Mouse (Mus musculus) lung, embryonic 15.5 days (tissue): ENCODE data around the gene Nr1i2. TPM values are rescaled to one million over a fixed set of nuclear protein-coding genes. Genes with fewer than 3 reads are reported as not detected.

Experiments
- ATAC-seq: fragments of 200-750 bp; cut with Nextera tagmentation; 2 replicates; pipeline ENCODE4 v1.8.0; 2017; ENCODE audit warnings: moderate number of reproducible peaks, borderline replicate concordance; ENCODE audit not compliant: low FRiP score, low TSS enrichment; ENCODE audit errors: extremely low read depth
- H3K27ac ChIP-seq: fragments of 300-500 bp; sonication (generic); 2 replicates; pipeline ENCODE4 v1.5.1; 2015; ENCODE audit warnings: moderate library complexity, mild to moderate bottlenecking, inconsistent platforms
- H3K27me3 ChIP-seq: fragments of 300-500 bp; sonication (generic); 2 replicates; pipeline ENCODE4 v1.6.1; 2015; ENCODE audit warnings: inconsistent platforms
- H3K36me3 ChIP-seq: fragments of 300-500 bp; sonication (generic); 2 replicates; pipeline ENCODE4 v1.6.1; 2015; ENCODE audit warnings: inconsistent platforms
- H3K4me1 ChIP-seq: fragments of 300-500 bp; sonication (generic); 2 replicates; pipeline ENCODE4 v1.6.1; 2015; ENCODE audit warnings: inconsistent platforms
- H3K4me2 ChIP-seq: fragments of 300-500 bp; sonication (generic); 2 replicates; pipeline ENCODE4 v1.6.1; 2015; ENCODE audit warnings: inconsistent platforms, mild to moderate bottlenecking, moderate library complexity
- H3K4me3 ChIP-seq: fragments of 300-500 bp; sonication (generic); 2 replicates; pipeline ENCODE4 v1.5.1; 2015; ENCODE audit warnings: mild to moderate bottlenecking, inconsistent platforms
- H3K9ac ChIP-seq: fragments of 300-500 bp; sonication (generic); 2 replicates; pipeline ENCODE4 v1.6.1; 2015; ENCODE audit warnings: inconsistent platforms
- H3K9me3 ChIP-seq: fragments of 300-500 bp; sonication (generic); 2 replicates; pipeline ENCODE4 v1.6.1; 2016; ENCODE audit warnings: inconsistent platforms
- WGBS: fragments of 180-500 bp; shearing (Covaris S2); methylation state at CpG from one replicate; pipeline ENCODE4 v1.1.7; 2015; 5-methylcytosine and 5-hydroxymethylcytosine counted together
- polyA plus RNA-seq: library from polyadenylated mRNA; unstranded; fragments of >200 nt; fragmentation: Nextera tagmentation; extraction: Ambion mirVana; gene quantifications from 2 replicates; pipeline ENCODE4 v1.2.1, GENCODE M21; 2015

Gene Nr1i2
- polyA plus RNA-seq, 1 experiment from 2014 or later, result 0.05 TPM

GRCm38 (mm10) chr16:38307651-38308050, 13.0 kb upstream of the Nr1i2 start:
- Histone ChIP-seq H3K27me3 (no peaks in the 10 kb centered on the region), H3K9me3 (no peaks in the 10 kb centered on the region), H3K36me3 (no peaks in the 10 kb centered on the region), H3K4me1 (peaks cover 14% of the 10 kb centered on the region), H3K9ac (no peak overlapping the region), H3K27ac (no peak overlapping the region), H3K4me2 (no peak overlapping the region), H3K4me3 (no peak overlapping the region)
- 63% methylated on average over 7 of the region's 7 CpGs for WGBS
- no peak for ATAC-seq

- 43% methylated on average over 5 of the region's 5 CpGs for WGBS
- ATAC-seq, result no peak
These were observed 12.6 kb upstream of the Nr1i2 start for GRCm38 (mm10) chr16:38307221-38307605.

DNA sequence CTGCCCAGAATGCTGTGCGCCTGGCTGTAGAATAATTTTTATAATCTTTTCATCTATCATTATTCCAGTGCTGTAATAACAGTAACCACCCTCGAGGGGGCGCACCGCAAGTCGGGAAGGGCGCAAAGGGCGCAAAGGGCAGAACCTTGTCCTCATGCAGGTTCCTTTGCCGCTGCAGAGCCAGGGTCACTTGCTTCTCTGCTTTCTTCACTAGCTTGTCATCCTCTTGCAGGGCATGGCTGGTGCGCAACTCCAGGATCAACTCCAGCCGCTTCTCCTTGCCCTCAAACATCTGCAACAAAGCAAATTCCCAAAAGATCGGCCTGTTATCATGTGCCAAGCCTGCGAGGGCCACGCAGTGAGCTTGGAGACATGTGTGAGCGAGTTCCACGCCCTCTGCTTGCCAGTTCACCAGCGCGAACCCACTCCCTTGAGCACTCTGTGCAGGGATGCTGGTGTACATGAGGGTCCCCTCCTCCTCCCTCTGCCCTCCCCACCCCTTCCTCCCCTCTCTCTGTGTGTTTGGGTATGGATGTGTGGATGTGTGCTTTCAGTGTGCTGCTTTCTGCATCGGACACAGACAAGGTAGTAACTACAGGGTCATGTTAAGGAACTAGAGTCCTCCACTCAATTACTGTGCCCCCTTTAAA, 12.1 kb upstream of the Nr1i2 start:
- 45% methylated on average over 18 of the region's 18 CpGs for WGBS

More at GRCm38 (mm10) chr16:38307221-38307605, 12.6 kb upstream of the Nr1i2 start:
- peaks cover 14% of the 10 kb centered on the region for H3K4me1 ChIP-seq
- no peaks in the 10 kb centered on the region for H3K27me3 ChIP-seq
- no peak overlapping the region for H3K27ac ChIP-seq
- no peak overlapping the region for H3K4me2 ChIP-seq
- no peak overlapping the region for H3K4me3 ChIP-seq
- no peaks in the 10 kb centered on the region for H3K36me3 ChIP-seq
- no peaks in the 10 kb centered on the region for H3K9me3 ChIP-seq
- no peak overlapping the region for H3K9ac ChIP-seq

DNA sequence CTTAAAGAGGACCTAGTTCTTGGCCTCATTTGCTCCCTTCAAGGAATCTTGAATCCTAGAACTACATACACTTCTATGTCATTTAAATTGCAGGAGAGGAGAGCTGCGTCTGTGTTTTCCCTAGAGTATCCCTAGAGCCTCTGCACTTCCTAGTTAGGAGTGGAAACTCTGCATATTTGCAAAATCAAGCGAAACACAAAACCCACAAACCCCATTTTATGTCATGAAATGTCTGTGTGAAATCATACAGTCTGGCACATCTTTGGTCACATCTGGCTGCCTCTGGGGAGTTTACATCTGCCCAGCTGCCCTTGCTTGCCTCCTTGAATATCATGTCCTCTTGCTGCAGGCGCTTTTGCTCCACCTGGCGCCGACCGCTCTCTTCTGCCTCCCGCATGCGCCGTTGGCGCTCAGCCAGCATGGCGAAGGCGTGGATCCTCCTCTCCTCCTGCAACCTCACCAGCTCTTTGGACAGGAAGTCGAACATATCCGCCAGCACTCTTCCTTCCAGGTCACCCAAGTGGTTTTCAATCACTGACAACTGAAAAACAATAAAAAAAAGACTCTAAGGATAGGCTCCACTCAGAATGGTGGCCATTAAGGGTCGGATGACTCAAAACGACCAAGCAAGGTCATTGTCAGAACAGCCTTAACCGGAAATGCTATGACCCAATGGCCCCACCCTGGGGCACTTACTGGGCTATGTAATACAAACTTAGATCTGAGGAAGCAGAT, 10.0 kb upstream of the Nr1i2 start:
- Histone ChIP-seq H3K36me3 (no peaks in the 10 kb centered on the region), H3K9ac (no peak overlapping the region), H3K27me3 (no peaks in the 10 kb centered on the region), H3K4me1 (peaks cover 14% of the 10 kb centered on the region), H3K9me3 (no peaks in the 10 kb centered on the region), H3K4me3 (no peak overlapping the region), H3K27ac (no peak overlapping the region), H3K4me2 (peak overlapping the region; percentile 42)
- peak; percentile 74 for ATAC-seq
- 47% methylated on average over 17 of the region's 17 CpGs for WGBS

More for the DNA sequence above, 12.1 kb upstream of the Nr1i2 start:
- Histone ChIP-seq H3K4me1 (peaks cover 14% of the 10 kb centered on the region), H3K36me3 (no peaks in the 10 kb centered on the region), H3K27me3 (no peaks in the 10 kb centered on the region), H3K9ac (no peak overlapping the region), H3K4me3 (no peak overlapping the region), H3K4me2 (no peak overlapping the region), H3K9me3 (no peaks in the 10 kb centered on the region), H3K27ac (no peak overlapping the region)
- no peak for ATAC-seq

- Histone ChIP-seq H3K4me3 (no peak overlapping the region), H3K9ac (no peak overlapping the region), H3K9me3 (no peaks in the 10 kb centered on the region), H3K27ac (no peak overlapping the region), H3K4me1 (peaks cover 14% of the 10 kb centered on the region), H3K4me2 (no peak overlapping the region), H3K36me3 (no peaks in the 10 kb centered on the region), H3K27me3 (no peaks in the 10 kb centered on the region)
- ATAC-seq, result no peak
- WGBS, result 89% methylated on average over 13 of the region's 13 CpGs
These were observed 7.7 kb upstream of the Nr1i2 start for GRCm38 (mm10) chr16:38302367-38302766.

DNA sequence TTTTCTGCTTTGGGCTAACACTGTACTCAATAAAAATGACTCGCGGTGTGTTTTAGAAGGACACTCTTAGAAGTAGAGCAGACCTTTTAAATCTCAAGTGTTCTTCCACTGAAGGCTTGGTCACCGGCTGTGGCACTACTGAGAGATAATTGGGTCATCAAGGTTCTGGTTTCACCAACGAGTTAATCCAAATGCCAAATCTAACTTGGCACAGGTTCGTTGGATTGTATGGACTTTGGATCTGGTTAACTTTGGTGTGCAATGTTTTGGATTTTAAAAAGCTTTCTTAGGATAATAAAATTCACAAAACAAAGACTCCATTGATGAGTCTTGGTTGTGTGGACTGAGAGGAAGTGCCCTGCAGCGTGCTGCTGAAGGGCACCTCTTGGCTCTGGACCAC, 3.8 kb upstream of the Nr1i2 start:
- WGBS, result 78% methylated on average over 6 of the region's 6 CpGs
- no peak for ATAC-seq

GRCm38 (mm10) chr16:38295349-38295930, 816 bp upstream of the Nr1i2 start:
- ATAC-seq, result no peak
- Histone ChIP-seq H3K4me3 (no peak overlapping the region), H3K27ac (no peak overlapping the region), H3K4me1 (peaks cover 3% of the 10 kb centered on the region; the same call in 1 of the 2 replicates), H3K9me3 (no peaks in the 10 kb centered on the region), H3K36me3 (no peaks in the 10 kb centered on the region), H3K9ac (no peak overlapping the region), H3K4me2 (0 out of 2 replicates have a peak overlapping the region, but pooled peaks have one; percentile 8), H3K27me3 (no peaks in the 10 kb centered on the region)
- 28% methylated on average over 5 of the region's 5 CpGs for WGBS

More for the DNA sequence above, 3.8 kb upstream of the Nr1i2 start:
- H3K4me2 ChIP-seq, result no peak overlapping the region
- no peak overlapping the region for H3K27ac ChIP-seq
- no peaks in the 10 kb centered on the region for H3K27me3 ChIP-seq
- H3K4me3 ChIP-seq, result no peak overlapping the region
- no peak overlapping the region for H3K9ac ChIP-seq
- no peaks in the 10 kb centered on the region for H3K9me3 ChIP-seq
- H3K4me1 ChIP-seq, result peaks cover 3% of the 10 kb centered on the region; the same call in 1 of the 2 replicates
- no peaks in the 10 kb centered on the region for H3K36me3 ChIP-seq

DNA sequence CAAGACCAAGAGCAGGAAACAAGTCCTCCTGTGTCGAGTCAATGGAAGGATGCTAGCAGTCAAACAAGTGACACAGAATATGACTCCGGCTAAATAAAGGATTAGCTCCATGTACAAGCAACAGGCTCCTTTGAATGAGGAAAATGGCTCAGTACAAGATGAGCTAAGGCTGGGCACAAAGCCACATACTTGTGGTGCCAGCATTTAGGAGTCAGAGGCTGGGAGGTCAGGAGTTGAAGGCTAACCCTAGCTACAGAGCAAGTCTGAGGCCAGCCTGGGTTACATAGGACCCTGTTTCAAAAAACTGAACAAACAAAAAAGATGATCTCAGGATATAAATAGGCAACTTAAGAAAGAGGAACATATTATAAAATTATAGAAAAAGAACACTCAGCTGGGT, 4.5 kb downstream of the Nr1i2 start:
- Histone ChIP-seq H3K9me3 (no peaks in the 10 kb centered on the region), H3K4me1 (peaks cover 3% of the 10 kb centered on the region; the same call in 1 of the 2 replicates), H3K4me2 (no peak overlapping the region), H3K27me3 (no peaks in the 10 kb centered on the region), H3K27ac (no peak overlapping the region), H3K9ac (no peak overlapping the region), H3K4me3 (no peak overlapping the region), H3K36me3 (no peaks in the 10 kb centered on the region)
- 65% methylated on average over 2 of the region's 2 CpGs for WGBS
- ATAC-seq, result no peak

DNA sequence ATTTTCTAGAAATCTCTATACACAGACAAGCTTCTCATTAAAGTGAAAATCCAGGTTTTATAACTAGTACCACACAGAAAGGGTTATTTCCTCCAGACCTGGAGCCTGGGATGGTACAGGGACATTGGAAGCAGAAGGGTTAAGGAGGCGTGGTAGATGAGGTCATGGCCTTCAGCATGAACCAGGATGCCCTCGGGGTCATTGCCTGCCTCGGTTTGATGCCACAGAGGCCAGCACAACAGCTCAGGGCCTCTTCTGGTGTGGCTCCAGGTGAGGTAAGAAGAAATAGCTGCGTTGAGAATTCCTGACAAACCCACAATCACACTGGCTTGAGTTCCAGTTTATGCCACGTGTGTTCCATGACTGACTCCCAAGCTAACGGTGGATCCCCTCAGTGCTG, 5.8 kb downstream of the Nr1i2 start:
- no peak for ATAC-seq
- Histone ChIP-seq H3K9me3 (no peaks in the 10 kb centered on the region), H3K36me3 (no peaks in the 10 kb centered on the region), H3K27me3 (no peaks in the 10 kb centered on the region), H3K4me2 (no peak overlapping the region), H3K4me1 (no peaks in the 10 kb centered on the region), H3K9ac (no peak overlapping the region), H3K4me3 (no peak overlapping the region), H3K27ac (no peak overlapping the region)
- 21% methylated on average over 6 of the region's 6 CpGs for WGBS

DNA sequence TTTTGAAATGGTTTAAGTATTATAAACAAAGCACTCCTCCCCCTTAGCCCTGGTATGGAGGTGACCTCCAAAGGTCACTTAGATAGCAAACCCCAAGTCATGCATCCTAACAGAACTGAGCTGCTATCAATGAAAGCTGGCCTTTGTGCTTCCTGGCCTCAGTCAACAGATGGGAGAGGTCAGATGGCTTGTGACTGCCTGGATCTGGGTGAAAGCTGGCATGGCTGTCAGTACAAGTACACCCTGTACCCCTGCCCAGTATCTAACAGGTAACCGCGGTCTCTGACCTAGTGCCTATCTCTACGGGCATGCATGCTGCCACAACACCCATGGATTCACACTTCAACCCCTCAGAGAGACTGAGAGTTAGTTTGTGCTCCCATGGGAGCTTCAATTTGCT, 6.9 kb downstream of the Nr1i2 start:
- WGBS, result 87% methylated on average over 3 of the region's 3 CpGs
- no peaks in the 10 kb centered on the region for H3K4me1 ChIP-seq
- no peaks in the 10 kb centered on the region for H3K9me3 ChIP-seq
- H3K27me3 ChIP-seq, result no peaks in the 10 kb centered on the region
- no peak overlapping the region for H3K4me2 ChIP-seq
- ATAC-seq, result no peak
- no peaks in the 10 kb centered on the region for H3K36me3 ChIP-seq
- H3K9ac ChIP-seq, result no peak overlapping the region
- no peak overlapping the region for H3K27ac ChIP-seq
- no peak overlapping the region for H3K4me3 ChIP-seq

- H3K4me1 ChIP-seq, result no peaks in the 10 kb centered on the region
- no peak overlapping the region for H3K9ac ChIP-seq
- H3K36me3 ChIP-seq, result no peaks in the 10 kb centered on the region
- H3K9me3 ChIP-seq, result no peaks in the 10 kb centered on the region
- H3K4me2 ChIP-seq, result no peak overlapping the region
- WGBS, result 48% methylated on average over 6 of the region's 6 CpGs
- no peak overlapping the region for H3K4me3 ChIP-seq
- no peaks in the 10 kb centered on the region for H3K27me3 ChIP-seq
- no peak for ATAC-seq
- no peak overlapping the region for H3K27ac ChIP-seq
These were observed 7.3 kb downstream of the Nr1i2 start for GRCm38 (mm10) chr16:38287357-38287756.

DNA sequence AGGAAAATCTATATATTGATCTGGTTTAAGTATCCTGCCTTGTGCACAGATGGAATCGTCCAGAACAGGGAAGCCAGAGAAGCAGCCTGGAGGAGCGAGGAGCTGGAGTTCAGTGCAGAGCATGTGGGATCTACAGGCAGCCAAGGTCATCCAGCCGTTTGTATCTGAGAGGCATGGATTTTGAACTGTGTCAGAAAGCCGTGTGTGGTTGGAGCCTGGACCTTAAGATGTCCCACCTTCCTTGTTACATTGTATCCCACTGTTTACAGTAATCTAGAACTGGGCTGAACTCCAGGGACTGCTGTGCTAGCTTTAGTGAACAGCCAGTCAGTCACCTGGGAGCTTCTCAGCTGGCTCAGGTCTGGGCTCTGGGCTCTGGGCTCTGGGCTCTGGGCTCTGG, 8.1 kb downstream of the Nr1i2 start:
- ATAC-seq, result no peak
- 42% methylated on average over 4 of the region's 4 CpGs for WGBS
- no peak overlapping the region for H3K9ac ChIP-seq

More for the DNA sequence above, 8.1 kb downstream of the Nr1i2 start:
- H3K4me1 ChIP-seq, result no peaks in the 10 kb centered on the region
- H3K4me3 ChIP-seq, result no peak overlapping the region
- no peak overlapping the region for H3K27ac ChIP-seq
- H3K4me2 ChIP-seq, result no peak overlapping the region
- no peaks in the 10 kb centered on the region for H3K9me3 ChIP-seq
- H3K27me3 ChIP-seq, result no peaks in the 10 kb centered on the region
- H3K36me3 ChIP-seq, result no peaks in the 10 kb centered on the region
